In genomic region chr8:3499751-3500150, GRCm38 (mm10) we compare ENCODE assay signal across 8 mouse cellular contexts. TPM values are rescaled to one million over a fixed set of nuclear protein-coding genes. Genes with fewer than 3 reads are reported as not detected.
DNase-seq lines count a peak whose midpoint lies in the region; ATAC-seq and TF ChIP-seq lines count a peak whose summit lies in the region.

No protein-coding gene starts in this region.

- no peak for DNase-seq in lung, adult 2 months
- DNase-seq in lung, postnatal 25 days (ENCODE audit: low spot score), result no peak
- DNase-seq in limb, embryonic 10.5 days (ENCODE audit: low spot score), result no peak
- DNase-seq in adrenal gland, adult (ENCODE audit: inconsistent age in 2 of 2, low spot score in 1 of 2), result no peak
- DNase-seq in spleen, postnatal 36 days (ENCODE audit: low spot score in 2 of 2), result no peak
- no peak for DNase-seq in urinary bladder, adult 18-20 months (ENCODE audit: low spot score in 2 of 2)

- peaks cover 18% of the 10 kb centered on the region for H3K9me3 ChIP-seq in embryonic facial prominence, embryonic 13.5 days
- peaks cover 17% of the 10 kb centered on the region for H3K9me3 ChIP-seq in limb, embryonic 10.5 days (replicated peaks)
- peaks cover 7% of the 10 kb centered on the region; the same call in 1 of the 2 replicates for H3K9me3 ChIP-seq in neural tube, embryonic 13.5 days

- ATAC-seq in embryonic facial prominence, embryonic 13.5 days (ENCODE audit: insufficient number of reproducible peaks, insufficient read depth, low FRiP score, low TSS enrichment, low read depth), result 0 out of 2 replicates have a peak, but pooled peaks have one; percentile 21
- ATAC-seq in neural tube, embryonic 13.5 days (ENCODE audit: low read depth), result peak; percentile 30

- H3K9ac ChIP-seq in embryonic facial prominence, embryonic 13.5 days, result peak overlapping the region; percentile 88
- H3K9ac ChIP-seq in neural tube, embryonic 13.5 days, result peak overlapping the region; percentile 72

- H3K4me2 ChIP-seq in embryonic facial prominence, embryonic 13.5 days, result peak overlapping the region; percentile 88
- H3K4me2 ChIP-seq in neural tube, embryonic 13.5 days, result peak overlapping the region; percentile 89

- no peaks in the 10 kb centered on the region for H3K27me3 ChIP-seq in embryonic facial prominence, embryonic 13.5 days
- no peaks in the 10 kb centered on the region for H3K27me3 ChIP-seq in limb, embryonic 10.5 days (ENCODE audit: low read depth, poor library complexity, severe bottlenecking)
- H3K27me3 ChIP-seq in neural tube, embryonic 13.5 days, result no peaks in the 10 kb centered on the region

- TF ChIP-seq POLR2A in lung, adult 2 months (IDR thresholded peaks at IDR 0.05; ENCODE audit: borderline replicate concordance, extremely low read depth, low read depth, low read length), result no peak

- H3K4me1 ChIP-seq in lung, adult 2 months (ENCODE audit: control insufficient read depth, insufficient read depth, low read length), result peaks cover 7% of the 10 kb centered on the region; the same call in 1 of the 2 replicates
- H3K4me1 ChIP-seq in embryonic facial prominence, embryonic 13.5 days, result peaks cover 28% of the 10 kb centered on the region
- peaks cover 17% of the 10 kb centered on the region for H3K4me1 ChIP-seq in limb, embryonic 10.5 days
- H3K4me1 ChIP-seq in neural tube, embryonic 13.5 days (replicated peaks), result peaks cover 51% of the 10 kb centered on the region

- peak overlapping the region; percentile 69 for H3K4me3 ChIP-seq in lung, adult 2 months (replicated peaks; ENCODE audit: extremely low read depth, low read depth, low read length)
- peak overlapping the region; percentile 79 for H3K4me3 ChIP-seq in embryonic facial prominence, embryonic 13.5 days
- peak overlapping the region; percentile 77 for H3K4me3 ChIP-seq in limb, embryonic 10.5 days
- peak overlapping the region; percentile 83 for H3K4me3 ChIP-seq in neural tube, embryonic 13.5 days

- no peak for TF ChIP-seq CTCF in lung, adult 2 months (IDR thresholded peaks at IDR 0.05; ENCODE audit: insufficient read depth, low read length)

- peak overlapping the region; percentile 92 for H3K27ac ChIP-seq in embryonic facial prominence, embryonic 13.5 days
- H3K27ac ChIP-seq in limb, embryonic 10.5 days, result peak overlapping the region; percentile 95
- H3K27ac ChIP-seq in neural tube, embryonic 13.5 days (replicated peaks), result peak overlapping the region; percentile 85

- peaks cover 38% of the 10 kb centered on the region for H3K36me3 ChIP-seq in embryonic facial prominence, embryonic 13.5 days
- peaks cover 44% of the 10 kb centered on the region for H3K36me3 ChIP-seq in limb, embryonic 10.5 days
- H3K36me3 ChIP-seq in neural tube, embryonic 13.5 days, result peaks cover 36% of the 10 kb centered on the region

- under 1% methylated on average over 8 of the region's 8 CpGs for WGBS in lung, adult 2 months
- 8% methylated on average over 8 of the region's 8 CpGs for WGBS in embryonic facial prominence, embryonic 13.5 days
- 7% methylated on average over 8 of the region's 8 CpGs for WGBS in limb, embryonic 10.5 days
- WGBS in neural tube, embryonic 13.5 days, result 6% methylated on average over 8 of the region's 8 CpGs

RNA-seq across cellular contexts. Expression of gene Mcoln1, which starts 0.5 kb away (rescaled TPM):
- polyA plus RNA-seq in lung, adult 2 months (2012; rRNA removed), result 286 and 410 TPM in 2 replicates
- polyA plus RNA-seq in embryonic facial prominence, embryonic 13.5 days (2015; fragmentation: Nextera tagmentation; extraction: Ambion mirVana), result 58.3 and 59.9 TPM in 2 replicates
- 59.4 and 71.5 TPM in 2 replicates for polyA plus RNA-seq in limb, embryonic 10.5 days (2016; fragmentation: Nextera tagmentation; extraction: Ambion mirVana)
- 88.6 and 91.9 TPM in 2 replicates for polyA plus RNA-seq in neural tube, embryonic 13.5 days (2015; fragmentation: Nextera tagmentation; extraction: Ambion mirVana)

RNA-seq across cellular contexts. Expression of gene Zfp358, which starts 6.8 kb away (rescaled TPM):
- 78.5 TPM in 2 replicates for polyA plus RNA-seq in lung, adult 2 months (2012; rRNA removed)
- 52.0 and 53.9 TPM in 2 replicates for polyA plus RNA-seq in embryonic facial prominence, embryonic 13.5 days (2015; fragmentation: Nextera tagmentation; extraction: Ambion mirVana)
- polyA plus RNA-seq in limb, embryonic 10.5 days (2016; fragmentation: Nextera tagmentation; extraction: Ambion mirVana), result 71.3 and 80.8 TPM in 2 replicates
- polyA plus RNA-seq in neural tube, embryonic 13.5 days (2015; fragmentation: Nextera tagmentation; extraction: Ambion mirVana), result 76.4 and 77.7 TPM in 2 replicates

RNA-seq across cellular contexts. Expression of gene Pnpla6, which starts 15.4 kb away (rescaled TPM):
- polyA plus RNA-seq in lung, adult 2 months (2012; rRNA removed), result 75.7 and 88.1 TPM in 2 replicates
- polyA plus RNA-seq in embryonic facial prominence, embryonic 13.5 days (2015; fragmentation: Nextera tagmentation; extraction: Ambion mirVana), result 26.5 and 31.0 TPM in 2 replicates
- 17.7 and 21.1 TPM in 2 replicates for polyA plus RNA-seq in limb, embryonic 10.5 days (2016; fragmentation: Nextera tagmentation; extraction: Ambion mirVana)
- 35.7 and 36.7 TPM in 2 replicates for polyA plus RNA-seq in neural tube, embryonic 13.5 days (2015; fragmentation: Nextera tagmentation; extraction: Ambion mirVana)

RNA-seq across cellular contexts. Expression of gene Tex45, which starts 29.1 kb away (rescaled TPM):
- 0.14 and 0.24 TPM in 2 replicates for polyA plus RNA-seq in lung, adult 2 months (2012; rRNA removed)
- 0.18 TPM in 1 of 2 replicates, not detected in the other for polyA plus RNA-seq in embryonic facial prominence, embryonic 13.5 days (2015; fragmentation: Nextera tagmentation; extraction: Ambion mirVana)
- not detected in 2 replicates for polyA plus RNA-seq in limb, embryonic 10.5 days (2016; fragmentation: Nextera tagmentation; extraction: Ambion mirVana)
- polyA plus RNA-seq in neural tube, embryonic 13.5 days (2015; fragmentation: Nextera tagmentation; extraction: Ambion mirVana), result 0.17 TPM in 1 of 2 replicates, not detected in the other

RNA-seq across cellular contexts. Expression of gene Pex11g, which starts 32.3 kb away (rescaled TPM):
- 7.6 and 7.7 TPM in 2 replicates for polyA plus RNA-seq in lung, adult 2 months (2012; rRNA removed)
- polyA plus RNA-seq in embryonic facial prominence, embryonic 13.5 days (2015; fragmentation: Nextera tagmentation; extraction: Ambion mirVana), result 4.5 and 5.2 TPM in 2 replicates
- polyA plus RNA-seq in limb, embryonic 10.5 days (2016; fragmentation: Nextera tagmentation; extraction: Ambion mirVana), result 6.3 and 7.6 TPM in 2 replicates
- polyA plus RNA-seq in neural tube, embryonic 13.5 days (2015; fragmentation: Nextera tagmentation; extraction: Ambion mirVana), result 3.1 and 3.2 TPM in 2 replicates
